Mouse (Mus musculus) layer of hippocampus, adult 2 months (tissue): ENCODE measurements around the gene Tsr1. TPM values are rescaled to one million over a fixed set of nuclear protein-coding genes. Genes with fewer than 3 reads are reported as not detected.

Experiments
- DNase-seq, 2 experiments: peaks; one replicate each; pipeline ENCODE4 v3.0.0; 2022; ENCODE audit warnings: low spot score in 2 of 2
- H3K27ac ChIP-seq: fragments of 200-600 bp; 2 replicates; pipeline ENCODE4 v1.8.1; 2022
- H3K4me3 ChIP-seq: fragments of 200-600 bp; 2 replicates; pipeline ENCODE4 v1.8.1; 2022; ENCODE audit warnings: mild to moderate bottlenecking
- CTCF ChIP-seq: fragments of 200-600 bp; conservative IDR thresholded peaks from 2 replicates; pipeline ENCODE4 v1.8.1; 2022; ENCODE audit warnings: antibody characterized with exemption, mild to moderate bottlenecking, moderate library complexity
- total RNA-seq, 2 experiments: library from RNA; stranded (reverse); gene quantifications; 2 replicates each; pipeline ENCODE4 v1.2.3; 2021

Gene Tsr1
- total RNA-seq, 2 experiments from 2014 or later, result 32.0 to 36.8 TPM

GRCm38 (mm10) chr11:74870991-74871622, 26.8 kb upstream of the Tsr1 start:
- peak; percentile 67 for TF ChIP-seq CTCF
- Histone ChIP-seq H3K27ac (peak overlapping the region; percentile 83), H3K4me3 (no peak overlapping the region)
- DNase-seq, result peak; percentile 62 to 75

- DNase-seq, result peak; percentile 51 to 58
- Histone ChIP-seq H3K27ac (peak overlapping the region; percentile 90), H3K4me3 (no peak overlapping the region)
- no peak for TF ChIP-seq CTCF
These were observed 23.2 kb upstream of the Tsr1 start for GRCm38 (mm10) chr11:74874630-74875029.

GRCm38 (mm10) chr11:74876801-74877200, 21.1 kb upstream of the Tsr1 start:
- DNase-seq, result peak; percentile 66 to 82
- peak overlapping the region; percentile 90 for H3K27ac ChIP-seq
- peak overlapping the region; percentile 45 for H3K4me3 ChIP-seq
- no peak for TF ChIP-seq CTCF

- Histone ChIP-seq H3K4me3 (no peak overlapping the region), H3K27ac (peak overlapping the region; percentile 75)
- no peak for TF ChIP-seq CTCF
- no peak for DNase-seq
These were observed 16.9 kb upstream of the Tsr1 start for GRCm38 (mm10) chr11:74880999-74881398.

- Histone ChIP-seq H3K27ac (peak overlapping the region; percentile 75), H3K4me3 (no peak overlapping the region)
- TF ChIP-seq CTCF, result no peak
- peak in 1 of 2 experiments; percentile 39 for DNase-seq
These were observed 15.9 kb upstream of the Tsr1 start for GRCm38 (mm10) chr11:74881979-74882378.

GRCm38 (mm10) chr11:74883098-74883497, 14.8 kb upstream of the Tsr1 start:
- TF ChIP-seq CTCF, result no peak
- Histone ChIP-seq H3K27ac (peak overlapping the region; percentile 75), H3K4me3 (no peak overlapping the region)
- peak in 1 of 2 experiments; percentile 8 for DNase-seq

- DNase-seq, result no peak
- peak overlapping the region; percentile 97 for H3K27ac ChIP-seq
- TF ChIP-seq CTCF, result no peak
- H3K4me3 ChIP-seq, result peak overlapping the region; percentile 82; the same call in 1 of the 2 replicates
These were observed 3.3 kb upstream of the Tsr1 start for GRCm38 (mm10) chr11:74894619-74895018.

- peak overlapping the region; percentile 97 for H3K27ac ChIP-seq
- peak; percentile 63 for TF ChIP-seq CTCF
- peak overlapping the region; percentile 82 for H3K4me3 ChIP-seq
- DNase-seq, result peak; percentile 52 to 62
These were observed 1.6 kb upstream of the Tsr1 start for GRCm38 (mm10) chr11:74895980-74896900.

- peak; percentile 68 for DNase-seq
- TF ChIP-seq CTCF, result 0 out of 2 replicates have a peak, but pooled peaks have one; percentile 4
These were observed 782 bp upstream of the Tsr1 start, which contains the start of gene Sgsm2 for GRCm38 (mm10) chr11:74896901-74897677. Sgsm2 (minus strand) TSS chr11:74897060.

GRCm38 (mm10) chr11:74898517-74898827, 601 bp downstream of the Tsr1 start:
- Histone ChIP-seq H3K4me3 (peak overlapping the region; percentile 82), H3K27ac (peak overlapping the region; percentile 97)
- DNase-seq, result no peak
- TF ChIP-seq CTCF, result no peak

More at GRCm38 (mm10) chr11:74896901-74897677, 782 bp upstream of the Tsr1 start, which contains the start of gene Sgsm2:
- peak within 1 kb of the TSS; percentile 82 for H3K4me3 ChIP-seq
- H3K27ac ChIP-seq, result peak within 1 kb of the TSS; percentile 97

- TF ChIP-seq CTCF, result no peak
- DNase-seq, result no peak
- Histone ChIP-seq H3K4me3 (no peak overlapping the region), H3K27ac (no peak overlapping the region)
These were observed 3.7 kb downstream of the Tsr1 start for GRCm38 (mm10) chr11:74901555-74901954.

- no peak for DNase-seq
- Histone ChIP-seq H3K4me3 (no peak overlapping the region), H3K27ac (no peak overlapping the region)
- TF ChIP-seq CTCF, result no peak
These were observed 4.5 kb downstream of the Tsr1 start for GRCm38 (mm10) chr11:74902416-74902815.
